Mouse (Mus musculus): Measurements from ENCODE around the gene Hsd17b12. TPM values are rescaled to one million over a fixed set of nuclear protein-coding genes. Genes with fewer than 3 reads are reported as not detected.

The Hsd17b12 gene
- 34.0 to 38.2 TPM (median 35.9 TPM) in 4 replicates for total RNA-seq (2023; ENCODE audit: inconsistent age)

DNA sequence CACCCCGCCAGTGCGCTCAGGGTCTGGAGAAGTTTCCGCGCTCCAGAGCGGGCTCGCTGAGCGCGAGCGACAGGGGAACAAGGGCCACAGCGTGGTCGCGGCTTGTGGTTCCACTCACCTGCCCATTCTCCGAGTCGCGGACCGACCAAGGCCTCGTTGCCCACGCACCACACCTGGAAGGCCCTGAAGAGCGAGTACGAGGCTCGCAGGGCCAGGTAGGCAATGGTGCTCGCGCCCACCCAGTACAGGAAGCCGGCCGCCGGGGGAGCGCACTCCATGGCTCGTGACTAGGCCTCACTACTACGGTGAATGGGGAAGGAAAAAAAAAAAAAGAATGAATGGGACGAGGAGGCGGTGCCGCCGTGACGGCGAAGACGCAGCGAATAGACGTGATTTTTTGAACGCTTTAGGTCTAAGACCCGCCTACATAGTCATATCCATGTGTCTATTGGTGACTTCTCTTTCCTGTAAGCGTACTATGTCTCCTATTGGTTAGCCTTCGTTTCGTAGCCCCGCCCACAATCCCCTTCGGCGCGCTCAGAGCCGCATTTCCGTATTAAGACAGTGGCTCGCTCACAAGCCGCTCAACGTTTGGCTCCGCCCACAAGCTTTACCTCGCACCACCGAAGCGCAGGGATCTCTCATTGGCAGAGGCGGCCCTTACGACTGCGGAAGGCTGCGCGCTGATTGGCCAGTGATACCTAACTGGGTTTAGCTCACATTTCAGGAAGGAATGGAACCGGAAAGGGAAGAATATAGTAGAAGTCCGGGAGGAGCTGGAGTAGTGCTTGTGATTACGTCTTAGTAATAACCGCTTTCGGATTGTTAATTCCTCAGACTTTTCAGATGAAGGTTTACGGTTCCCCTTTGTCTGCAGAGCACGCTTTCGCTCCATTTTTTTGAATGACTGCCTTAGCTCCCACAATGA, at the start of gene Hsd17b12:
Gene Hsd17b12, minus strand, starts transcription at position 373 of the 928 bp plus-strand sequence.

GRCm38 (mm10) chr2:94010335-94011291, 147.2 kb downstream of the Hsd17b12 start, which contains the start of gene Alkbh3:
Gene Alkbh3, minus strand, starts transcription at chr2:94010807.

DNA sequence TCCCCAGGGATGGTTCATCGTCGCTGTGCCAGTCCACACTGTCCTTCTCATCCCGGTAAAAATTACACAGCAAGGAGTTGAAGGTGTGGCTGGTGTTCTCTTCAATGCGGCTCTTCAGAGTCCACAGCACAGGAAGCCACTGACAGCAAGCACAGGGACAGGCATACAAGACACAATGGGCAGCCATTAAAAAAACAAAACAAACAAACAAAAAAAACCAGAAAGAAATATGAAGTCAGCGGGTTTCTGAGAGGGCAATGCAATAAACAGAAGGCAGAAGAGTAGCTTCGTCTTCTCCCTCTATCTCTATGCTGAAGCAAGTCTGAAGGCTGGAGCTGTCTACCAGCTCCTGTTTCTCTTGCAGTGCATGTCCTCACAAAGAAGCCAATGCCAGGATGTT, 161.5 kb downstream of the Hsd17b12 start, which contains the start of gene Gm27027:
Gene Gm27027, minus strand, starts transcription at position 101 of the 400 bp plus-strand sequence.

Other genes with a start within 250 kb of the Hsd17b12 start
- gene Gm13889, start 200.8 kb downstream of the Hsd17b12 start, total RNA-seq (2023; ENCODE audit: inconsistent age), result 0.64 to 1.3 TPM (median 1.00 TPM) in 3 of 4 replicates, not detected in the other
- 1.4 TPM in 1 of 4 replicates, not detected in the others for gene Gm27027, start 161.6 kb downstream of the Hsd17b12 start, total RNA-seq (2023; ENCODE audit: inconsistent age)
- gene Alkbh3, start 147.2 kb downstream of the Hsd17b12 start, total RNA-seq (2023; ENCODE audit: inconsistent age), result 58.4 to 70.9 TPM (median 65.5 TPM) in 4 replicates
- gene Ttc17, start 248.7 kb upstream of the Hsd17b12 start, total RNA-seq (2023; ENCODE audit: inconsistent age), result 45.1 to 57.4 TPM (median 46.5 TPM) in 4 replicates